Mouse (Mus musculus): Measurements from ENCODE around the gene Mpped1.

Mpped1 gene

DNA sequence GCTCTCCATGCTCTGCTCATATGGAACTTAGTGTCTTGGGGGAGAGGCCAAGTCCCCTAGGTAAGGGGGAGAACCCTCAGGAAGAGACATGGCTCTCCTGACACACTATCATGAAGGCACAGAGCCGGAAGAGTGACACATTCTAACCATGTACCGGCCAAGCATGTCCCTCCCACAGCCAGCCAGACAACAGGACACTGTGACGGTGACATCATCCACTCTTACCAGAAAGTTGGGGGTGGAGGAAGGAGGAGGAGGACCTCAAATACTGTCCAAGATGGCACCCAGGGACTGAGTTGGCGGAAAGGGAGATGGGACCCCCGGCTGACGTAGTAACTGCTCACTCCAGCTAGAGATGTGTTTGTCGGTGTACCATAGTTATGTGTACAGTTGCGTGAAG, 104.6 kb downstream of the Mpped1 start:
- DNase-seq (ENCODE audit: low spot score in 2 of 2): no peak

DNA sequence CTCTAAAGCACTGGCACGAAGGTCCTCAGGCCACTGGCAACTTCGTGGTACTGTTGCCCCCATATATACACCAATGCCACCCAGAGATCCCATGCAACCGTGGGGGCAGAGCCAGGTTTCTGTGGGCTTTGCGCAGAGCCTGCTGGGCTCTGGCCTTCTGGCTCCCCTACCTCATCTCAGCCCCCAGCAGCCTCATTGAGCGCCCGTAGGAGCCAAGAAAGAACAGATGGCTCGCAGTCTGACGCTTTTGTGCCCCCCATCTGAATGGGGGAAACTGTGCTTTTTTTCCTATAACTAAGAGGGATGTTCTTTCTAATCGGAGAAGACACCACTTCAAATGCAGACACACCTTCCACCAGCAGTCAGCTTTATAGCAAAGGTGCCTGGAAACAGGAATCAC, 105.0 kb downstream of the Mpped1 start:
- DNase-seq (ENCODE audit: low spot score in 2 of 2): no peak

DNA sequence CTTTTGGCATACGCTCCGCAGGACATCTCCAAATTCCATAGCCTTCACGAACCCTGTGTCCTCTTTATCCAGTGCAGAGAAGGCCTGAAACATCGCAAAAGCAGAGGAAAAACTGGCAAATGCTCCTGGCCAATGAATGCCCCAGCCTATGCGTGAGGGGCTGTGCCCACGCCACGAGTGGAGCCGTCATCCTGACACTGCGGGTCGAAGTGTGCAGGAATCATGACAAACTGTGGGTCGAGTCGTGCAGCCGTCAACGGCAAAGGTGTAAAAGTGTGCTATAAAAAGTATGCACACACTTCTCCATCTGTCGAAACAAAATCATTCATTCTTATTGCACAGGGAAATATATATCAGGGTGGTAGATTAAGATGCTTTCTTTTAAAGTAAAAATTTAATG, 113.6 kb downstream of the Mpped1 start:
- DNase-seq (ENCODE audit: low spot score in 2 of 2): no peak

DNA sequence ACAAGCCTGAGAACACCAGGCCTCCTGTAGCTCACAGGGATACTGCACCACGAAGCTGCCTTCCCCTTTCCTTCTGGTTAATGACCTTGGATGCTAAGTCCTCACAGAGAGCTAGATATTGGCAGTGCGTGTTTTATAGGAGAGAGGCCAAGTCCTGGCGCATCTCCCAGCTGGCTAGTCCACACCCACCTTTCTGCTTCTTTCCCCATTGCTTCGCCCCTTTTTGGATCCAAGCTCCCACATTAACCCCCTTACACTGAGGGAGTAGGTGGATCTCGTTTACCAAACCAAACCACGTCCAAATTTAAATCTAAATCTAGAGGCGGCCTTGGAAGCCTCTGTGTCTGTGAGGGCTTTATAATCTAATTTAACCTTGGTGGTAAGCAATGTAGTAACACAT, 115.0 kb downstream of the Mpped1 start:
- DNase-seq (ENCODE audit: low spot score in 2 of 2): no peak

DNA sequence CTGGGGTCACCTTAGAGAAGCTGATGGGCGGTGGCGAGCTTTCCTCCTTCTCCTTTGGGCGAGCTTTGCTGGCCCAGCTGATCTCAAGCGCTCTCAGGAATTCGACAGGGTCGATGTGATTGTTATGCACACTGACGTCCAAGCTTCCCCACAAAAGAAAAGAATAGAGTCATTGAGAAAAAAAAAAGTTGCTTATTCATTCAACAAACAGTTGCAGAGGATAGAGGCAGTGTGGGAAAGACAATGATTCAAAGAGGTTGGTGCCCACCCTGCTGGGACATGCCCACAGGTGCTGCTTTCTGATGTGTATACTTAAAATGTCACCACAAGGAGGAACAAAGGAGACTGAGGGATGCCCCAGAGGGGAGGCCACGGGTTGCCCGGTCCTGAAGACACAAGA, 116.7 kb downstream of the Mpped1 start:
- DNase-seq (ENCODE audit: low spot score in 2 of 2): no peak

DNA sequence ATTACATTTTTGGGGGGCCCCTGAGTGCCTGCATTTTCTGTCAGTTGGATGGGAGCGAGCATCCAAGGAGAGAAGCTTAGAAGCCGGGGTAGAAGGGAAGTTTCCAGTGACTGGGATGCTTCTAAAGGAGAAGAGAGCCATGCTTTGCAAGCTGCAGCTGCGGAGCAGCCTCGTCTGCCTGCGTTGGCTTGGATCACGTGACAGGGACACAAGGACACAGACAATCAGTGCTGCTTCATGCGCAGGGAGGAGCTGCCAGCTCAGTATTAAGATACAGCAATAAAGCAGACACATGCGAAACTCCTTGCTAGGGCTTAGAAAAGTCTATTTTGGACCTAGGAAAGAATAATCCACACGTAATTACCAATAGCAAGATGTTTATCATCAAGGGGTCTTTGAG, 118.0 kb downstream of the Mpped1 start:
- DNase-seq (ENCODE audit: low spot score in 2 of 2): no peak

DNA sequence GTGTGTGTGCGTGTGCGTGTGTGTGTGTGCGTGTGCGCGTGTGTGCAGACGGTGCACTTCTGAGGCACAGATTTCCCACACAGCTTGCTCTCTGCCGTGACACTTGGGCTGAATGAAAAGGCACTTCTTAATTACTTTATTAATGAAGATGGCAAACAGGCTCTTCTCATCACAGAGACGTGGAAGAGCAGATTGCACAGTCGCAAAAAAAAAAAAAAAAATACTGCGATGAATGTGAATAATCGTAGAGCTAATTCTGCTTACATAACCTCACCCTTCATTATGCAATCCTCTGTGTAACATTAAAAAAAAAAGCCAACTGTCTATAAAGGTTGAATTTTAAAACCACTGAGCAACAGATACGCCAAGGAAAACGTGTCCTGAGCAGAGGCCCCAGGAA, 127.2 kb downstream of the Mpped1 start:
- no peak for DNase-seq (ENCODE audit: low spot score in 2 of 2)

Measured in natural killer cell, adult 2 months (primary cell).